19 mouse cellular contexts compared by ENCODE assay signal in the genomic region with DNA sequence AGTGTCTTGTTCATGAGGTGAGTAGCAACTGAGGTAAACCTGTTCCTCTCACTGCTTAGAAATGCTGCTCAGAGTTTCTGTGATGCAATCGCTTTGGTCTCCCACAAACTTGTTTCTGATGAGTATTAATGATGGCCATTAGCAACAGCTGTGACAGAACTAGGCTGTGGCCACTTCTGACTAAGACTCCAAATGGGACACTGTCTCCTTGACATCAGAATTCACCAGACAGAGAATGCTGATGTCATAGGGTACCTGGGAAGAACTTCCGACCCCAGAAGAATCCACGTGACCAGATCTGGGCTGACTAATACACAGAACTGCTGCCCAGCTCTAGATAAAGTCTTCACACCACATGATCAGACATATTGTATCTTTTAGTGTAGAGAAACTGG.
DNase-seq lines count a peak whose midpoint lies in the region; ATAC-seq and TF ChIP-seq lines count a peak whose summit lies in the region.
"Had no signal": no experiment of that assay in that cellular context is flagged by ENCODE, and none has a peak within 500 bp of the region (broad histone marks: within the 10 kb centered on the region; RNA-seq: fewer than 3 reads in every experiment).

No protein-coding gene starts in this region.

- H3K27me3 ChIP-seq in heart, embryonic 13.5 days (replicated peaks) = no peaks in the 10 kb centered on the region
- H3K27me3 ChIP-seq in heart, postnatal 0 days (ENCODE audit: control insufficient read depth, insufficient read depth, low read length) = no peaks in the 10 kb centered on the region
- H3K27me3 ChIP-seq in kidney, embryonic 15.5 days = no peaks in the 10 kb centered on the region
- H3K27me3 ChIP-seq: CH12.LX; forebrain, embryonic 13.5 days; hindbrain, embryonic 13.5 days had no signal

- H3K4me1 ChIP-seq in heart, embryonic 13.5 days = peaks cover 38% of the 10 kb centered on the region
- H3K4me1 ChIP-seq in heart, postnatal 0 days (ENCODE audit: control insufficient read depth, insufficient read depth) = peaks cover 25% of the 10 kb centered on the region
- H3K4me1 ChIP-seq in kidney, embryonic 15.5 days = no peaks in the 10 kb centered on the region
- H3K4me1 ChIP-seq: embryonic facial prominence, embryonic 10.5 days; forebrain, embryonic 13.5 days; hindbrain, embryonic 13.5 days had no signal

- no peak for TF ChIP-seq CTCF in heart, postnatal 0 days (IDR thresholded peaks at IDR 0.05; ENCODE audit: low read depth)

- WGBS in heart, embryonic 13.5 days = 59% methylated on average over 3 of the region's 3 CpGs
- WGBS in heart, postnatal 0 days = 59% methylated on average over 3 of the region's 3 CpGs
- WGBS in kidney, embryonic 15.5 days = 86% methylated on average over 3 of the region's 3 CpGs

- H3K9me3 ChIP-seq in heart, embryonic 13.5 days = no peaks in the 10 kb centered on the region
- H3K9me3 ChIP-seq in heart, postnatal 0 days (replicated peaks; ENCODE audit: control insufficient read depth, low read length) = no peaks in the 10 kb centered on the region
- H3K9me3 ChIP-seq in kidney, embryonic 15.5 days (replicated peaks) = no peaks in the 10 kb centered on the region
- H3K9me3 ChIP-seq: embryonic facial prominence, embryonic 10.5 days; forebrain, embryonic 13.5 days; hindbrain, embryonic 13.5 days had no signal

- no peak for TF ChIP-seq EP300 in heart, postnatal 0 days (IDR thresholded peaks at IDR 0.05; ENCODE audit: low read depth)

- H3K27ac ChIP-seq in heart, embryonic 13.5 days (replicated peaks) = peak overlapping the region; percentile 79
- peak overlapping the region; percentile 27; the same call in 1 of the 2 replicates for H3K27ac ChIP-seq in heart, postnatal 0 days (ENCODE audit: low read depth)
- H3K27ac ChIP-seq in kidney, embryonic 15.5 days = no peak overlapping the region
- H3K27ac ChIP-seq: embryonic facial prominence, embryonic 10.5 days; forebrain, embryonic 13.5 days; hindbrain, embryonic 13.5 days; hindbrain, postnatal 0 days had no signal

- H3K9ac ChIP-seq in heart, embryonic 13.5 days = no peak overlapping the region
- H3K9ac ChIP-seq in heart, postnatal 0 days (replicated peaks; ENCODE audit: low read depth, low read length) = no peak overlapping the region
- no peak overlapping the region for H3K9ac ChIP-seq in kidney, embryonic 15.5 days
- H3K9ac ChIP-seq: forebrain, embryonic 13.5 days; forebrain, postnatal 0 days; hindbrain, embryonic 13.5 days had no signal

- intact Hi-C loops in heart, postnatal 25 days (cut with DNase I) = no loop called here

- DNase-seq in adrenal gland, adult 8-10 months = peak; percentile 47
- no peak for DNase-seq in adrenal gland, postnatal 4 days (ENCODE audit: low spot score in 2 of 2)
- no peak for DNase-seq in heart, postnatal 25 days (ENCODE audit: low spot score)
- DNase-seq in heart, postnatal 0 days (ENCODE audit: low spot score) = no peak
- no peak for DNase-seq in heart, adult 8-10 months (ENCODE audit: low spot score)
- DNase-seq: adrenal gland, postnatal 10 days; cerebellum, adult 18-20 months; cerebellum, adult 9-11 months; forebrain, postnatal 0 days; gastrocnemius, postnatal 14 days; kidney, adult 11 months; kidney, adult 9 months had no signal

- ATAC-seq in heart, embryonic 13.5 days (ENCODE audit: extremely low read depth, insufficient number of reproducible peaks, low FRiP score, low TSS enrichment) = no peak
- ATAC-seq in heart, postnatal 0 days (ENCODE audit: insufficient read depth, low read depth) = no peak
- no peak for ATAC-seq in kidney, embryonic 15.5 days (replicated peaks; ENCODE audit: low FRiP score)
- ATAC-seq: forebrain, embryonic 13.5 days; forebrain, postnatal 0 days; hindbrain, postnatal 0 days had no signal

- peaks cover 81% of the 10 kb centered on the region for H3K36me3 ChIP-seq in heart, embryonic 13.5 days
- peaks cover 67% of the 10 kb centered on the region for H3K36me3 ChIP-seq in heart, postnatal 0 days (replicated peaks; ENCODE audit: control insufficient read depth, insufficient read depth, low read length)
- H3K36me3 ChIP-seq in kidney, embryonic 15.5 days = no peaks in the 10 kb centered on the region
- H3K36me3 ChIP-seq: hindbrain, embryonic 13.5 days had no signal

- no peak overlapping the region for H3K4me3 ChIP-seq in heart, embryonic 13.5 days
- no peak overlapping the region for H3K4me3 ChIP-seq in heart, postnatal 0 days (ENCODE audit: low read depth, low read length)
- H3K4me3 ChIP-seq in kidney, embryonic 15.5 days (replicated peaks) = no peak overlapping the region
- H3K4me3 ChIP-seq: embryonic facial prominence, embryonic 10.5 days; forebrain, embryonic 13.5 days; hindbrain, embryonic 13.5 days had no signal

- H3K4me2 ChIP-seq in heart, embryonic 13.5 days = peak overlapping the region; percentile 44; the same call in 1 of the 2 replicates
- no peak overlapping the region for H3K4me2 ChIP-seq in heart, postnatal 0 days (ENCODE audit: low read depth, low read length)
- no peak overlapping the region for H3K4me2 ChIP-seq in kidney, embryonic 15.5 days
- H3K4me2 ChIP-seq: forebrain, embryonic 13.5 days; hindbrain, embryonic 13.5 days had no signal
